Mouse (Mus musculus) spleen, postnatal 4 days (tissue): ENCODE measurements around the gene Defb30.
A peak's percentile ranks its signal among the peaks of the same experiment; 100 is the strongest.

Experiments
- DNase-seq, 2 experiments: peaks; one replicate each; pipeline ENCODE4 v3.0.0; 2022; ENCODE audit warnings: low spot score in 2 of 2

Defb30 gene

GRCm38 (mm10) chr14:63049910-63050370, at the start of gene Defb30:
TSS of gene Defb30 (minus strand) at chr14:63049960.
- no peak for DNase-seq

GRCm38 (mm10) chr14:63067708-63068107, 17.9 kb upstream of the Defb30 start:
- DNase-seq: no peak

DNA sequence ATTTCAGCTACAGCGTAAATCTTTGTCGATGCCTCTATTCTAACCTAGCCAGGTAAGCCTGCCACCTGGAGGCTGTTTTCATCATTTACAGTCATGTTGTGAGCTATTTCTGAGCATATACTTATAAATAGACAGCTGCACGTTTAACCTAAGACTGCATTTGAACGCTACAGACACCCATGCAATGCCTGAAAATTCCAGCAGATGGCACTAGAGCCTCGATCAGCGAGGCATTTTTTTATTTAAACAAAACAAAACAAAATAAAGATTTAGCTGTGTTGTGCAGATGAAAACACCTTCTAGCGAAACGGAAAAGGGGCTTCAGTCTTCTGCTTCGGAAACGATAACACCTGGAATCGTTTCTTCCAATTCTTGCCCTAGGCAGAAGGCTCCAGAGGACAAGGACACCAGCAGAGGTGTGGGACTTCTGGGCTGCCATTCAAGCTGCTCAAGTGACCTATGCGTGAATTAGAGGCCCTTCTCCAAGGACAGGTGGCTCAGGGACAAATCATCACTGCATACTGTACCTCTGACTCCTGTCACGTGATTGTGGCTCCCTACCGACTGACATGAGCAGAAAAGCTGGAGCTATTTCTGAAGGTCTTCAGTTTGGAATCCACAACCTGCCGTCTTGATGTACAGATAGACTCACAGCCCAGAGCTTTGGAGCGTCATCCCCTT, 17.0 kb upstream of the Defb30 start:
- peak; percentile 66 to 90 for DNase-seq

DNA sequence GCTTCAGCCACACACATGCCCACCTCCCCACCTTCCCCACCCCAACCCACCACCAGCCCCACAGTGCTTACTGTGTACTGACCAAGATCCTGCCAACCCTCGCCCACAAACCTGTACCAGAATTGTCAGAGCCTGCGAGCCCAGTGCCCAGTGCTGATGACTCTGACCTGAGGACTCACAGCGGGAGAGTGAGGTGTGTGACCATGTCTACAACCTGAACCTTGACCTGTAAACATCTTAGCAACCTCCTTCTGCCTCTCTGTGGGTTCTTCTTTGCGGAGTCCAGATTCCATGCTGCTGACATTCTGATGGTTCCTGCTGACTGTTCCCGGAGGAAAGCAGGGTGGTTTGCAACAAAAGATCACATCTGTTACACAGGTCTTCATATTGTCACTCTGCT, 15.6 kb upstream of the Defb30 start:
- no peak for DNase-seq

- no peak for DNase-seq
Measured at GRCm38 (mm10) chr14:63062184-63062583, 12.4 kb upstream of the Defb30 start.

GRCm38 (mm10) chr14:63060361-63060760, 10.6 kb upstream of the Defb30 start:
- DNase-seq: no peak

GRCm38 (mm10) chr14:63054729-63055128, 5.0 kb upstream of the Defb30 start:
- DNase-seq: no peak

DNA sequence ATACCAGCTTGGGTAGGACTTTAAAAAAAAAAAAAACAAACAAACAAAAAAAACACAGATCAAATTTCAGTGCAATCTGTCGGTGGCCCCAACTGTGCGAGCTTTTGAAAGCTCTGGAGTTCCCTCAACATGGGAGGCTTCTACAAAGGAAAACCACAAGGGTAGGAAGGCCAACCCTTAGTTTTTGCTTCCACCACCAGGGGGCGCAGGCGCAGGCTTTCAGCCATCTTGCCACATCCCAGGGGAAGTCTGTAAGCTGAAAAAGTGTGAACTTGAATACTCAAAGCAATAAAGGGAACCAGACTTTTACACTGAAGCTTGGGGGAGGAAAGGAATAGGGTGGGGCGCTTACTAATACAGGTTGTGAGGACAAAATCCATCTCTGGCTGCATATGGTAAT, 1.0 kb upstream of the Defb30 start:
- peak; percentile 71 to 89 for DNase-seq

DNA sequence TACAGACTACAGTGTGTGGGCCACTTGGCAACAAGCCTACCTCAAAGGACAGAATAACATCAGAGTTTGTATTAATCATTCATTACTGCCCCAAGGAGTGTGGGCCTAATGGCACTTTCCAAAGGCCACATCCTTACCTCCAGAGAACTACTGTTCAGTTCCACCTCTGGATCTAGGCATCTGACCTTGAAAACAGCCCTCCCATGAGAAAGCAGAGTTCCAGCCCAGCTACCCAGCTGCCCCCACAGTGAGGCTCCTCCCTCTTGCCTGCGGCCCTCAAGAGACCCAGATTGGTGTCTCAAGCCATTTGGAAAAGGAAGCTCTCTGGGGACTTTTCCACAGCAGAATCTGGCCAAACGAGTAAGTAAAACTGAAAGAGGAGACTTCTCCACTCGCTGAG, 3.1 kb downstream of the Defb30 start, which contains the start of gene Defb42:
TSS of gene Defb42 (plus strand) at position 301 of the 400 bp plus-strand sequence.
- DNase-seq: no peak

DNA sequence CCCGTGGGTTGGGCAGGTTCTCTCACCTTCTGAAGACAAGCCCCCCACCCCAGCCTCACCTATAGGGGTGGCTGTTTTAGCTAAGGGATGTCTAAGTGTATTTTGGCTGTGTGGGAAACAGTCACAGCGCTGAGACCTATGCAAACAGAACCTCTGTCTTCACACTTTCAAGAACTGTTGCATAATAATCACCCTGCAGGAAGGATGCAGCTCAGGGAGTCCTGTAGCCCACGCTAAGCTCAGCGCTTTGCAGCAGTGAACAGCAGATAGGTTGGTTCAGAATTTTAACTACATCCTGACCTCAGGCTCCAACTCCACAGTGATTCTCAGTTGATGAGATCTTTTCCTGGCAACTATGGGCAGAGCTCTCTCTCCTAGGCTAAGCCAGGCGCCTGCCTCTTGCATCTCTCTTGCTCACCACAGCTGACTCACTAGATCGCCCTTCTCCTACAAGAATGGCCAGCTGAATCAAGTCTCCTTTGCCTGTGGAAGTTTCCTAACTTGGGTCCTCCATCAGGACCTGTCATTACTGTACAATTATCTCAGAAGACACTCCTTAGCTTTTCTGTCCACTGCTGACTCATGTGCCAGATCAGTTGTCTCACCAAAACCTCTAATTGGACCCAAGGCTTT, 29.1 kb downstream of the Defb30 start:
- DNase-seq: no peak

GRCm38 (mm10) chr14:63014667-63015066, 35.1 kb downstream of the Defb30 start:
- DNase-seq: no peak

- DNase-seq: no peak
Measured at GRCm38 (mm10) chr14:63013082-63013481, 36.7 kb downstream of the Defb30 start.

- no peak for DNase-seq
Measured at GRCm38 (mm10) chr14:63011471-63011870, 38.3 kb downstream of the Defb30 start, which contains the start of gene Defb43. TSS of gene Defb43 (plus strand) at chr14:63011771.

GRCm38 (mm10) chr14:63002588-63002987, 47.2 kb downstream of the Defb30 start:
- no peak for DNase-seq

- no peak for DNase-seq
Measured at GRCm38 (mm10) chr14:62998977-62999376, 50.8 kb downstream of the Defb30 start.

- no peak for DNase-seq
Measured at GRCm38 (mm10) chr14:62997777-62998176, 52.0 kb downstream of the Defb30 start, which contains the start of gene Defb47. TSS of gene Defb47 (plus strand) at chr14:62998077.

GRCm38 (mm10) chr14:62991849-62992510, 57.8 kb downstream of the Defb30 start:
- no peak for DNase-seq

DNA sequence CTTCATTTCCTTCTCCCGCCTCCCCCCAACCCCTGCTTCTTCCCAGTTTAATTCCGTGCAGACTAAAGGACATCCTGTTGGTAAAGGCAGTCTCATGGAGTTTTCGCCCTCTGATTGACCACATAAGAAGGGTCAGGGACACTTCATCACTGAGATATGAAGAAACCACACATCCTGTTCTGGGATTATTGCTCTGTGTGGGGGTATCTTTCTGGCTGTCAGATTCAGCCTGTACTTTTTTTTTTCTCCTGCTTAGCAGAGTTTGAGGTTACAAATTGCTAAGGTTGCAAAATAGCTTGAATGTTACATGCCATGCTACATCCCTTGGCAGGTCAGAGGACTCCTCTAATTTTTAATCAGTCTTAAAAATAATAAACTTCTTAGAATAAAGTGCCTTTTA, 58.5 kb downstream of the Defb30 start:
- no peak for DNase-seq

GRCm38 (mm10) chr14:62984410-62984809, 65.3 kb downstream of the Defb30 start, which contains the start of gene Defb48:
TSS of gene Defb48 (minus strand) at chr14:62984510.
- no peak for DNase-seq
